Mouse (Mus musculus): ENCODE data around the gene Arrdc2.
"Not testable (repeated sequence)": the region's sequence is repeated elsewhere in the genome, so short reads cannot be mapped to it uniquely, and the experiment has no call there.

Arrdc2 gene

DNA sequence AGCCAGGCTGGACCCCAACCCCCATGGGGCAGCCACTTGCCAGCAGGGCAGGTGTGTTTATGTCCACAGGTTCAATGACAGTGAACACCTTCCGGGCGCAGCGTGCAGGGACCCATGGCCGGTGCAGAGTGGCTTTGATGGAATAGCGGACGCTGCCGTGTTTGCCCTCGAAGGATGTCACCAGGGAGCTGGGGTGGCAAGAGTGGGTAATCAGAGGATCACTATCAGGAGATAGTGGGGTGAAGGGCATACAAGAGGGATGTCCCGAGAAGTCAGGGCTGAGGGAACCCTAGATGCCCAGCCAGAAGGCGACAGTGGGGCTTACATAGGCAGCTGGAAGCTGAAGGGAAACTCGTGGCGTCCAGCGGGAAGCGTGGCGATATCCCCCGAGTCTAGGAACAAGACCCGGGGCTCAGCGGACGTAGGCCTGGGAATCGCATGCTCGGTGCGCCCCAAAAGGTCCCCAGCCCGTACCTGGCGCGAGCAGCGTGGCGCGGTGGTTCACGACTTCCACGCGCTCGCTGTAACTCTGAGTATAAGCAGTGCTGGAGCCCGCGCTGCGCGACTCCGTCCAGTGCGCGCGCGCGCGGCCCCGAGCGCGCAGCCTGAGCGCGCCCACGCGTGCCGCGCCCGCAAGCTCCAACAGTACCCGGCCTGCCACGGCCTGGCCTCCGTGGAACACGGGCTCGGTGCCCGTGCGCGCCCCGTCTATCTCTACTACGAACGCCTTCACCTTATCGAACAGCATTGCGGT lies 689 bp downstream of the Arrdc2 start:
- no peak for DNase-seq (ENCODE audit: low spot score)

DNA sequence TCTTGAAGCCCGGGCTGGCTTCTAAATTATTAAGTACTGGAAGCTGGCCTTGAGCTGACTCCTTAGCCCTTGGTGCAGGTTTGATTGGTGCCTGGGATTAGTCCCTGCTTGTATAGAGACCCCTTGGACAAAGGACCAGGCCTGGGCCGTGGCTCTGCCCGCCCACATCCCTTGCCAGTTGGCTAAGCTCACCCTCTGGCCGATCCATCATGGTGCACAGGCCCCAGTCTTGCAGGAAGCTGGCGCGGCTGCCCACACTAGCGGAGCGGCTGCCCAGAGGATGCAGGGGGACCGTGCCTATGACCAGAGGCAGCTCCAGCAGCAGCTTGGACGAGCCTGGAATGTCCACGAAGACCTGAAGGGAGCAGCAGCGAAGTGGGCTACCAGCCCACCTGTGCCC lies 2.9 kb downstream of the Arrdc2 start:
- no peak for DNase-seq (ENCODE audit: low spot score)

DNA sequence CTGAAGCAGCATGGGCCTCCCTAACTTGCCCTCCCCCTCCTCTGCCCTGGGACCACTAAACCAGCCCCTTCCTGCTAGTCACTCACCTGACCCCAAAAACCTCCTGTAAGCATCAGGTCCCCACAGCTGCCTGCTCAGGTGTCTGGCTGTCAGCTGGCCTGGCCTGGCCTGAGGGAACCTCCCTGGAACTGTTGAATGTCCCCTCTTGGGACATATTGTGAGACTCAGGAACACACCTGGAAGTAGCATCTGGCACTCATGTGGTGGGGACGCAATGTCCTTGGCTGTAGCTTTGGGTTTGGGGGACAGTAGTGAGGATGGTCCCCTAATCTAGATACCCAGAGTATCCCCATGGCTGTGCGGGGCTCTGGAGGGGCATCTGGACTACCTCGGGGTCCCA lies 5.4 kb downstream of the Arrdc2 start:
- DNase-seq (ENCODE audit: low spot score): no peak

DNA sequence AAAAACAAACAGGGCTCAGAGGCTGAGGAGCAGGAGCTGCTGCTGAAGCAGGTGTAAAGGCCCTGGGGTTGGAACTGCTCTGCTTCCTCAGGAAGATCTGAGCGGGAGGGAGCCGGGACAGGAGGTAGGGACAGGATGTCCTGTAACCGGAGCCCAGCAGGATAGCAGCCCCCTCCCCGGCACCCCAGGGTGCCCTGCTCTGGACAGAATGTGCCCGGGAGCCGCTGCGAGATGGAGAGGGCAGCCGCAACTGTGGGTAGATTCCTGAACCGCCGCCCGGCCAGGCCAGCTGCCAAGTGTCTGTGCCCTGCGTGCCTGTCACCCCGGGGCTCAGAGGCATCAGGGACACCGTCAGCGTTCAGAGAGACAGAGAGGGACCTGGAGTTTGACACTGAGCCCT lies 6.0 kb downstream of the Arrdc2 start:
- no peak for DNase-seq (ENCODE audit: low spot score)

GRCm38 (mm10) chr8:70833018-70833482 lies 6.5 kb downstream of the Arrdc2 start:
- no peak for DNase-seq (ENCODE audit: low spot score)

GRCm38 (mm10) chr8:70832371-70832770 lies 7.1 kb downstream of the Arrdc2 start:
- no peak for DNase-seq (ENCODE audit: low spot score)

DNA sequence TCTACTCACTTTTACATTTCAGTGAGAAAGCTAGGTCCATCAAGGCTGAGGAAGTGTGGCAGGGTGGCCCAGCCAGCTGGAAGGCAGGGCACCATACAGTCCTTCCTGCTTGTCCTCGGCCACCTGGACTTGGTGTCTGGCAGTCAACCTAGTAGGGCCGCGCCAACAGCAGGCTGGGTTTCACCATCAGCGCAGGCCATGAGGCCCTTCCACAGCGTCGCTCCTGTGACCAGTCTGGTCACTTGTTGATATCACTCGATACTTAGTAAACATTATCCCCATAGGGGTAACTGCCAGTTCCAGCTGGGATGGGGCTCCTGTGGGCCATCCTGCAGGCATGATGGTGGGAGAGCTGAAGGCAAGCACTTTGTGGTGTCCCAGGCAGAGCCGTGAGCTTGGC lies 8.0 kb downstream of the Arrdc2 start:
- no peak for DNase-seq (ENCODE audit: low spot score)

GRCm38 (mm10) chr8:70827796-70828195 lies 11.7 kb downstream of the Arrdc2 start:
- no peak for DNase-seq (ENCODE audit: low spot score)

DNA sequence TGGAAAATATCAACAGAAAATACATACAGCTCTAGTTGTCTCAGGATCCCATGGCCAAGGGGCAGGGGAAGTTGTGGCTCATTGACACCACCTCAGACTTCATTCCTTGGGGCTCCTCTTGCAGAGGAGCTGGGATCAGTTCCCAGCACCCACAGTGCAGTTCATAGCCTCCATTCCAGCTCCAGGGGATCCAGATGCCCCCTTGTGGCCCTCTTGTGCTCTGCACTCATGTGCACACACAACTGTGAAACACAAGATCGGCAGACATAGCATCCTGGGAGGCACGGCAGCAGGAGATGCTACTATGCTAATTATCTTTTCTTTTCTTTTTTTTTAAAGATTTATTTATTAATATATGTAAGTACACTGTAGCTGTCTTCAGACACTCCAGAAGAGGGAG lies 12.5 kb downstream of the Arrdc2 start:
- DNase-seq (ENCODE audit: low spot score): no peak

- no peak for DNase-seq (ENCODE audit: low spot score)
These were observed 13.7 kb downstream of the Arrdc2 start for GRCm38 (mm10) chr8:70825816-70826215.

- no peak for DNase-seq (ENCODE audit: low spot score)
These were observed 15.7 kb downstream of the Arrdc2 start for GRCm38 (mm10) chr8:70823802-70824201.

DNA sequence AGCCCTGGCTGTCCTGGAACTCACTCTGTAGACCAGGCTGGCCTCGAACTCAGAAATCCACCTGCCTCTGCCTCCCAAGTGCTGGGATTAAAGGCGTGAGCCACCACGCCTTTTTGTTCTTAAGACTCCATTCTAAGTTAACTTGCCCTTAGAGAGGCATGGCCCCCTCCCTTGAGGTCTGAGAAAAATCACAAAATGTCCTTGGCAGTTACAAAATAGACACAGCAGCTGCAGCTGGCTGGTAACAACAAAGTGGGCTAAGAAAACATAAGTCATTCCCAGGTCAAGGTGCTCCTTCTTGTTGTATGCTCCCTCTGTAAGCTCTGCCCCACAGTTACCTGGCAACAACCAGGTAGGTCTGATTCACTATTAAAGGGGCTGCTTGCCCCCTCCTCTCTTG lies 16.9 kb downstream of the Arrdc2 start:
- DNase-seq (ENCODE audit: low spot score): not testable (repeated sequence)

DNA sequence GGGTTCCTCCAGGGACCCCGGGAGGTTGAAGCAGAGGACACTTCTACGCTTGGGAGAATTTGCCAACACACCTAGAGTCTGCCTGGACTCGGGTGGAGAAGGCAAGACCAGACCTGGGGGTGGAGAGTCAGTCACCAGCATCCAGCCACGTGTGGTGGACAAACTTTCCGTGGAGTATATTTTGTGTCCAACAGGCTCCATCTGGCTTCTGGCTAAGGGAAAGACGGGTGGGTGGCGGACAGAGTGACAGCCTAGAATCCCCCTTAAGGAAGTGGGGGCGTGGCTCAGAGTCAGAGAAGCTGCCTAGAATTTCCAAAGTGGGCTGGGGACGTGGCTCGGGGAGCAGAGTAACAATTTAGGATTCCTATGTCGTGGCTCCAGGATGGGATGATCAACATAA lies 17.5 kb downstream of the Arrdc2 start:
- DNase-seq (ENCODE audit: low spot score): no peak

DNA sequence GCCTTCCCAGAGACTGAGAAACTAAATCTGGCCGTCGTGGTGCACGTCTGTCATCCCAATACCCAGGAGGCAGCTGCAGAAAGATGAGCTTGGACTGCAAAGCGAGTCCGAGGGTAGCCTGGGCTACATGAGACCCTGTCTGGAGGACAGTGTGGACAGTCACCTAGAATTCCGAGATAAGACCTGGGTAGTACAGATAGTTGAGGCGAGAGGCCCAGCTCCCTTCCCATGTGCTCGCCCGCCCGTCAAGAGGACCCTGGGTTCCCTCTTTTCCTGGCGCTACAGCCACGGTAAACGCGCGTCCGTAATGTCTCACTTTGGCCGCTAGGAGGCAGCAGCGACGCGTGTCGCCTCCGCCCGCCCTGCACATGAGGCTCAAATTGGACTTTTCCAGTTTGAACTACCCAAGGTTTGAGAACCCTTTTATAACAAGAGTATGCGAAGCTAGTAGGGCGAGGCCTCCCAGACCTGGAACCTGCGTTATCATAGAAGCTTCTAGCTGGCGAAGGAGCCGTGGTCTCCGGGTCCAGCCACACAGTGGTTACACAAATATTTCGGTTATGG lies 18.0 kb downstream of the Arrdc2 start:
- peak; percentile 69 for DNase-seq (ENCODE audit: low spot score)

GRCm38 (mm10) chr8:70820101-70820935 lies 19.2 kb downstream of the Arrdc2 start:
- DNase-seq (ENCODE audit: low spot score): no peak

- no peak for DNase-seq (ENCODE audit: low spot score)
These were observed 22.8 kb downstream of the Arrdc2 start for GRCm38 (mm10) chr8:70816679-70817078.

GRCm38 (mm10) chr8:70812885-70813284 lies 26.6 kb downstream of the Arrdc2 start:
- DNase-seq (ENCODE audit: low spot score): no peak

GRCm38 (mm10) chr8:70812055-70812454 lies 27.5 kb downstream of the Arrdc2 start:
- no peak for DNase-seq (ENCODE audit: low spot score)

GRCm38 (mm10) chr8:70810962-70811680 lies 28.4 kb downstream of the Arrdc2 start:
- no peak for DNase-seq (ENCODE audit: low spot score)

DNA sequence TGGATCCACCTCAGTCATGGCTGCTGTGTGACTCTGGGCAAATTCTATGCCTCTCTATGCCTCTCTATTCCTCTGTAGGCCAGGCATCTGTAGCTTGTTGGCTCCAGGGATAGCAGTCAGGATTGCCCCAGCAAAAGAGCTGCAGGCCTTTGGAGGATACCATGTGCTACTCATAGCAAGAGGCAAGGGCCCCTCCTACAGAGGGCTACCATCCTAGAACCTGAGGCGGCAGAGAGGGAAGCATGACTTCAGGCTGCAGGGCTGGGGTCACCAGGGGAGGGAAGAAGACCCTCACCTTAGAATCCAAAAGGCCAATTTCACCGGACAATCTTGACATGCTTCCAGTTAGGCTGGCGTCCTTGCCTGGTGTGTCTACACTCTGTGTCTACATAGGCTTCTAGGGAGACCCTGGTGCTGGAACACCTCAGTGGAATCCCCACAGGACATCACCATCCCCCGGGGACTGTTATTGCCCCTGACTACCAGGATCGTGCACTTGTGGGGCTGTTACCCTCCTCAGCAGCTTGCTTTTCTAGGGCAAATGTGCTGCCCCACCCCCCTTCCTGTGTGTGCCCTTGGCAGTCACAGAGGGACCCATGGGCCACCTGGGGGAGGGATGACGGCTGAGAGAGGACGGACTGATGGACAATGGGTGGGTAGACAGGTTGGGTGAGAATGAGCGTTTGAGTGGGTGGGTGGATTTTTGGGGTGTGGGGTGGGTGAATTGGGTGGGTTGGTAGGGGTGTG lies 30.4 kb downstream of the Arrdc2 start:
- no peak for DNase-seq (ENCODE audit: low spot score)

- no peak for DNase-seq (ENCODE audit: low spot score)
These were observed 31.3 kb downstream of the Arrdc2 start, which contains the start of gene Il12rb1 for GRCm38 (mm10) chr8:70808239-70808638. TSS of gene Il12rb1 (plus strand) at chr8:70808449.
